In the genomic region with DNA sequence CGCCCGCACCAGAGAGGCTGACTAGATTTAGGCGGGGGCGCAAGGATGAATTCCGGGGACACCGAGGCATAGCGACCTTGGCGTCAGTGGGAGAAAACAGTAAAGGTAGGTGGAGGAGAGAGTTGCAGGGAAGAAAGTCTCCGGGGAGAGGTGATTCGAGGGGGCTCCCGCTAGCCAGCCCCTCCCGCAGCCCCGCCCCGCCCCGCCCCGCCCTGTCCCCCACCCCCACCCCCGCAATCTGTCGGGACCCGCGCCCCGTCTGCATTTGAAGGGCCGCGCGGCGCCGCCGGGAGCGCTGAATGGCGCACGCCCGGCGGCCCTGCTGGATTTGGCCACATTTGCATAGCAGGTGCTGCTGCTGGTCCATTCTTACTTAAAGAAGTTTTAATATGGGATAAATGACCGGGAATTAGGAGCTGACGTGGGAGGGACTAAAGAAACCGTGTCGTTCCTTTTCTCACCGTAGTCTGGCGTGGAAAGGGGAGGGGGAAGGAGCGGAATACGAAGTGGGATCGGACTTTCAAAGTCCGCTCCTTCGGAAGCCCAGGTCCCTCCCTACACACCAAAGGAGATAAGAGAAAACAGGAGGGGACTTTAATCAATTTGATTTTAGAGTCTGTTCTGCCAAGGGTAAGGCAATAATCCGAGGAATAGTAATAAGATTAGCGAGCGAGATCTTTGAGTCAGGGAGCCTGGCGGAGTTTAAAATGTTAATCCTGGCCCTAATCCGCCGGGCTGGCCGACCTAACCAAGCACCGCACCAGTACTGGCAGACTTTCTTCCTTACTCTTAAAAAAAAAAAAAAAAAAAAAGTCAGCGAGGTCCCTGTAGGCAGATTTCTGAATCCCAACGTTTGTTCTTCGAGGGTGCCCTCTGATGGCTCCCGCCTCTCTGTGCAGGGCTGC, we compare ENCODE assay signal across 10 mouse cellular contexts. TPM values are rescaled to one million over a fixed set of nuclear protein-coding genes. Genes with fewer than 3 reads are reported as not detected.
DNase-seq lines count a peak whose midpoint lies in the region; ATAC-seq and TF ChIP-seq lines count a peak whose summit lies in the region.
"Had no signal": no experiment of that assay in that cellular context is flagged by ENCODE, and none has a peak within 500 bp of the region (broad histone marks: within the 10 kb centered on the region; RNA-seq: fewer than 3 reads in every experiment).

No protein-coding gene starts in this region.

- H3K27ac ChIP-seq in heart, embryonic 12.5 days (ENCODE audit: poor library complexity, severe bottlenecking), result no peak overlapping the region
- peak overlapping the region; percentile 82 for H3K27ac ChIP-seq in forebrain, embryonic 12.5 days
- peak overlapping the region; percentile 87 for H3K27ac ChIP-seq in midbrain, embryonic 10.5 days (replicated peaks)

- peaks cover 93% of the 10 kb centered on the region for H3K27me3 ChIP-seq in heart, embryonic 12.5 days (replicated peaks)
- peaks cover 98% of the 10 kb centered on the region for H3K27me3 ChIP-seq in E14TG2a.4 (ENCODE audit: insufficient read depth, low read length)
- H3K27me3 ChIP-seq in forebrain, embryonic 12.5 days, result peaks cover 98% of the 10 kb centered on the region
- peaks cover 100% of the 10 kb centered on the region for H3K27me3 ChIP-seq in midbrain, embryonic 10.5 days (ENCODE audit: low read depth, poor library complexity, severe bottlenecking)

- WGBS in heart, embryonic 12.5 days, result under 1% methylated on average over 55 of the region's 55 CpGs
- WGBS in forebrain, embryonic 12.5 days, result under 1% methylated on average over 51 of the region's 55 CpGs
- under 1% methylated on average over 55 of the region's 55 CpGs for WGBS in midbrain, embryonic 10.5 days

- peak overlapping the region; percentile 60 for H3K4me2 ChIP-seq in heart, embryonic 12.5 days
- H3K4me2 ChIP-seq in forebrain, embryonic 12.5 days, result peak overlapping the region; percentile 63

- peak overlapping the region; percentile 29 for H3K4me3 ChIP-seq in heart, embryonic 12.5 days
- peak overlapping the region; percentile 75 for H3K4me3 ChIP-seq in E14TG2a.4 (replicated peaks; ENCODE audit: low read length)
- H3K4me3 ChIP-seq in forebrain, embryonic 12.5 days (replicated peaks), result peak overlapping the region; percentile 38
- peak overlapping the region; percentile 53 for H3K4me3 ChIP-seq in midbrain, embryonic 10.5 days

- H3K9ac ChIP-seq in heart, embryonic 12.5 days, result no peak overlapping the region
- peak overlapping the region; percentile 46 for H3K9ac ChIP-seq in forebrain, embryonic 12.5 days

- no peaks in the 10 kb centered on the region for H3K36me3 ChIP-seq in heart, embryonic 12.5 days
- H3K36me3 ChIP-seq in E14TG2a.4 (ENCODE audit: insufficient read depth, low read length), result no peaks in the 10 kb centered on the region
- no peaks in the 10 kb centered on the region for H3K36me3 ChIP-seq in forebrain, embryonic 12.5 days (replicated peaks)
- H3K36me3 ChIP-seq in midbrain, embryonic 10.5 days, result no peaks in the 10 kb centered on the region

- no peak for DNase-seq in heart, postnatal 14 days
- DNase-seq in midbrain, embryonic 10.5 days (ENCODE audit: low spot score), result peak; percentile 67
- no peak for DNase-seq in right cerebral cortex, adult 18-20 months
- DNase-seq in left cerebral cortex, postnatal 4 days, result no peak
- no peak for DNase-seq in adrenal gland, postnatal 25 days

- no peaks in the 10 kb centered on the region for H3K9me3 ChIP-seq in heart, embryonic 12.5 days (replicated peaks)
- H3K9me3 ChIP-seq in E14TG2a.4 (ENCODE audit: low read length), result 0 out of 2 replicates have a peak, but pooled peaks cover 3% of the 10 kb centered on the region
- no peaks in the 10 kb centered on the region for H3K9me3 ChIP-seq in forebrain, embryonic 12.5 days
- H3K9me3 ChIP-seq in midbrain, embryonic 10.5 days (replicated peaks), result no peaks in the 10 kb centered on the region

- H3K4me1 ChIP-seq in heart, embryonic 12.5 days (replicated peaks), result peaks cover 9% of the 10 kb centered on the region; the same call in 1 of the 2 replicates
- H3K4me1 ChIP-seq in E14TG2a.4 (replicated peaks; ENCODE audit: low read depth, low read length), result peaks cover 53% of the 10 kb centered on the region
- H3K4me1 ChIP-seq in forebrain, embryonic 12.5 days, result peaks cover 54% of the 10 kb centered on the region
- peaks cover 78% of the 10 kb centered on the region for H3K4me1 ChIP-seq in midbrain, embryonic 10.5 days

- no peak for ATAC-seq in heart, embryonic 12.5 days (ENCODE audit: insufficient number of reproducible peaks, low FRiP score)
- peak; percentile 31 for ATAC-seq in forebrain, embryonic 12.5 days (ENCODE audit: low FRiP score)

- intact Hi-C loops in heart, postnatal 14 days (cut with DNase I), result no loop called here
- intact Hi-C loops in left cerebral cortex, postnatal 4 days (cut with DNase I), result no loop called here

- no peak for TF ChIP-seq CTCF in E14TG2a.4 (conservative IDR thresholded peaks at IDR 0.05; ENCODE audit: low read length)

RNA-seq across cellular contexts. Expression of gene Neurog1, which starts 7.3 kb away (rescaled TPM):
- not detected in 2 replicates for polyA plus RNA-seq in heart, embryonic 12.5 days (2016; fragmentation: Nextera tagmentation; extraction: Ambion mirVana)
- total RNA-seq in heart, postnatal 14 days (2021), result not detected
- polyA plus RNA-seq in forebrain, embryonic 12.5 days (2016; fragmentation: Nextera tagmentation; extraction: Ambion mirVana), result 16.2 and 19.5 TPM in 2 replicates
- polyA plus RNA-seq in midbrain, embryonic 10.5 days (2016; fragmentation: Nextera tagmentation; extraction: Ambion mirVana), result 33.7 and 34.4 TPM in 2 replicates
- total RNA-seq in left cerebral cortex, postnatal 4 days (2021), result not detected
- not detected in 2 replicates for total RNA-seq in adrenal gland, postnatal 25 days (2021)
- total RNA-seq: layer of hippocampus, postnatal 10 days had no signal
- polyA plus RNA-seq: C2C12 had no signal

RNA-seq across cellular contexts. Expression of gene Cxcl14, which starts 37.1 kb away (rescaled TPM):
- polyA plus RNA-seq in heart, embryonic 12.5 days (2016; fragmentation: Nextera tagmentation; extraction: Ambion mirVana), result 1.4 and 1.6 TPM in 2 replicates
- under 1 TPM; 0.27 to 0.57 TPM for total RNA-seq in heart, postnatal 14 days (2021)
- polyA plus RNA-seq in forebrain, embryonic 12.5 days (2016; fragmentation: Nextera tagmentation; extraction: Ambion mirVana), result 19.5 and 26.3 TPM in 2 replicates
- polyA plus RNA-seq in midbrain, embryonic 10.5 days (2016; fragmentation: Nextera tagmentation; extraction: Ambion mirVana), result 5.4 and 9.3 TPM in 2 replicates
- 10 to 100 TPM; 40.6 to 40.7 TPM for total RNA-seq in left cerebral cortex, postnatal 4 days (2021)
- 29.4 and 36.9 TPM in 2 replicates for total RNA-seq in adrenal gland, postnatal 25 days (2021)

Comparison
In these comparisons a context has a peak if more than half of its experiments do, and no peak if none do; other contexts are left out.
1. RNA of gene Cxcl14, which starts 37.1 kb away (total RNA-seq): 40.6 to 40.7 TPM in left cerebral cortex, postnatal 4 days and 29.4 to 36.9 TPM in adrenal gland, postnatal 25 days; 0.27 to 0.57 TPM in heart, postnatal 14 days; every median in the first group is over 10 times any median in the second.
2. Peak in every context shown above with its lines, with median percentiles within 50 percentile points of each other: H3K4me3 ChIP-seq.